Mouse (Mus musculus): ENCODE data around the gene Mettl7a3. TPM values are rescaled to one million over a fixed set of nuclear protein-coding genes. Genes with fewer than 3 reads are reported as not detected.
"Not testable (repeated sequence)": the region's sequence is repeated elsewhere in the genome, so short reads cannot be mapped to it uniquely, and the experiment has no call there.

The Mettl7a3 gene
- polyA plus RNA-seq, 1 experiment from 2014 or later, result not detected

- H3K4me3 ChIP-seq (ENCODE audit: low read depth, low read length); H3K36me3 ChIP-seq (ENCODE audit: control insufficient read depth, insufficient read depth, low read length); DNase-seq (ENCODE audit: low spot score); H3K4me2 ChIP-seq (ENCODE audit: low read depth, severe bottlenecking); H3K27me3 ChIP-seq (ENCODE audit: control insufficient read depth, insufficient read depth, low read length); H3K9ac ChIP-seq (ENCODE audit: low read length); H3K27ac ChIP-seq (replicated peaks; ENCODE audit: low read depth, low read length); H3K4me1 ChIP-seq (ENCODE audit: control insufficient read depth, insufficient read depth, low read length); H3K9me3 ChIP-seq (ENCODE audit: control insufficient read depth, low read length); ATAC-seq (ENCODE audit: insufficient number of reproducible peaks, low FRiP score, low TSS enrichment, low read depth): not testable (repeated sequence)
- 97% methylated on average over 11 of the region's 22 CpGs for WGBS
Measured at GRCm38 (mm10) chr15:100353399-100353798, 18.7 kb downstream of the Mettl7a3 start.

- Histone ChIP-seq H3K9me3 (ENCODE audit: control insufficient read depth, low read length) (no peaks in the 10 kb centered on the region), H3K4me1 (ENCODE audit: control insufficient read depth, insufficient read depth, low read length) (no peaks in the 10 kb centered on the region), H3K9ac (ENCODE audit: low read length) (no peak overlapping the region), H3K36me3 (ENCODE audit: control insufficient read depth, insufficient read depth, low read length) (no peaks in the 10 kb centered on the region), H3K27me3 (ENCODE audit: control insufficient read depth, insufficient read depth, low read length) (no peaks in the 10 kb centered on the region), H3K4me2 (ENCODE audit: low read depth, severe bottlenecking) (no peak overlapping the region), H3K27ac (replicated peaks; ENCODE audit: low read depth, low read length) (no peak overlapping the region), H3K4me3 (ENCODE audit: low read depth, low read length) (no peak overlapping the region)
- ATAC-seq (ENCODE audit: insufficient number of reproducible peaks, low FRiP score, low TSS enrichment, low read depth), result no peak
- WGBS, result 40% methylated on average over 5 of the region's 5 CpGs
- no peak for DNase-seq (ENCODE audit: low spot score)
Measured at GRCm38 (mm10) chr15:100355876-100356275, 21.1 kb downstream of the Mettl7a3 start.

GRCm38 (mm10) chr15:100364242-100364641 lies 29.5 kb downstream of the Mettl7a3 start, which contains the start of gene Higd1c:
Higd1c (plus strand) TSS chr15:100364542.
- H3K9ac ChIP-seq (ENCODE audit: low read length), result no peak within 1 kb of the TSS
- no peak within 1 kb of the TSS for H3K4me3 ChIP-seq (ENCODE audit: low read depth, low read length)
- H3K27me3 ChIP-seq (ENCODE audit: control insufficient read depth, insufficient read depth, low read length), result no peaks in the 10 kb centered on the region
- WGBS, result 48% methylated on average over 7 of the region's 7 CpGs
- 0 out of 2 replicates have a peak, but pooled peaks cover 3% of the 10 kb centered on the region for H3K9me3 ChIP-seq (ENCODE audit: control insufficient read depth, low read length)
- no peak within 1 kb of the TSS for H3K27ac ChIP-seq (replicated peaks; ENCODE audit: low read depth, low read length)
- no peak for DNase-seq (ENCODE audit: low spot score)
- no peaks in the 10 kb centered on the region for H3K4me1 ChIP-seq (ENCODE audit: control insufficient read depth, insufficient read depth, low read length)
- no peak within 1 kb of the TSS for H3K4me2 ChIP-seq (ENCODE audit: low read depth, severe bottlenecking)
- H3K36me3 ChIP-seq (ENCODE audit: control insufficient read depth, insufficient read depth, low read length), result no peaks in the 10 kb centered on the region
- no peak for ATAC-seq (ENCODE audit: insufficient number of reproducible peaks, low FRiP score, low TSS enrichment, low read depth)

GRCm38 (mm10) chr15:100365967-100366366 lies 31.2 kb downstream of the Mettl7a3 start:
- ATAC-seq (ENCODE audit: insufficient number of reproducible peaks, low FRiP score, low TSS enrichment, low read depth); H3K27ac ChIP-seq (replicated peaks; ENCODE audit: low read depth, low read length); H3K9ac ChIP-seq (ENCODE audit: low read length); H3K4me3 ChIP-seq (ENCODE audit: low read depth, low read length); H3K36me3 ChIP-seq (ENCODE audit: control insufficient read depth, insufficient read depth, low read length); H3K4me1 ChIP-seq (ENCODE audit: control insufficient read depth, insufficient read depth, low read length); H3K9me3 ChIP-seq (ENCODE audit: control insufficient read depth, low read length); H3K4me2 ChIP-seq (ENCODE audit: low read depth, severe bottlenecking); H3K27me3 ChIP-seq (ENCODE audit: control insufficient read depth, insufficient read depth, low read length); DNase-seq (ENCODE audit: low spot score): not testable (repeated sequence)
- WGBS, result 8% methylated on average over 8 of the region's 9 CpGs

GRCm38 (mm10) chr15:100367119-100367518 lies 32.4 kb downstream of the Mettl7a3 start:
- Histone ChIP-seq H3K4me1 (ENCODE audit: control insufficient read depth, insufficient read depth, low read length) (no peaks in the 10 kb centered on the region), H3K27ac (replicated peaks; ENCODE audit: low read depth, low read length) (no peak overlapping the region), H3K9ac (ENCODE audit: low read length) (no peak overlapping the region), H3K4me2 (ENCODE audit: low read depth, severe bottlenecking) (no peak overlapping the region), H3K27me3 (ENCODE audit: control insufficient read depth, insufficient read depth, low read length) (no peaks in the 10 kb centered on the region), H3K4me3 (ENCODE audit: low read depth, low read length) (no peak overlapping the region), H3K36me3 (ENCODE audit: control insufficient read depth, insufficient read depth, low read length) (no peaks in the 10 kb centered on the region), H3K9me3 (ENCODE audit: control insufficient read depth, low read length) (0 out of 2 replicates have a peak, but pooled peaks cover 3% of the 10 kb centered on the region)
- ATAC-seq (ENCODE audit: insufficient number of reproducible peaks, low FRiP score, low TSS enrichment, low read depth), result no peak
- 50% methylated on average over 7 of the region's 7 CpGs for WGBS
- no peak for DNase-seq (ENCODE audit: low spot score)

GRCm38 (mm10) chr15:100375066-100375465 lies 40.3 kb downstream of the Mettl7a3 start:
- no peak overlapping the region for H3K4me3 ChIP-seq (ENCODE audit: low read depth, low read length)
- no peak overlapping the region for H3K9ac ChIP-seq (ENCODE audit: low read length)
- peak; percentile 80 for DNase-seq (ENCODE audit: low spot score)
- no peaks in the 10 kb centered on the region for H3K36me3 ChIP-seq (ENCODE audit: control insufficient read depth, insufficient read depth, low read length)
- no peak for ATAC-seq (ENCODE audit: insufficient number of reproducible peaks, low FRiP score, low TSS enrichment, low read depth)
- no peaks in the 10 kb centered on the region for H3K27me3 ChIP-seq (ENCODE audit: control insufficient read depth, insufficient read depth, low read length)
- 34% methylated on average over 5 of the region's 5 CpGs for WGBS
- H3K9me3 ChIP-seq (ENCODE audit: control insufficient read depth, low read length), result no peaks in the 10 kb centered on the region
- no peaks in the 10 kb centered on the region for H3K4me1 ChIP-seq (ENCODE audit: control insufficient read depth, insufficient read depth, low read length)
- no peak overlapping the region for H3K27ac ChIP-seq (replicated peaks; ENCODE audit: low read depth, low read length)
- H3K4me2 ChIP-seq (ENCODE audit: low read depth, severe bottlenecking), result no peak overlapping the region

- not testable (repeated sequence) for DNase-seq (ENCODE audit: low spot score); H3K36me3 ChIP-seq (ENCODE audit: control insufficient read depth, insufficient read depth, low read length); H3K4me1 ChIP-seq (ENCODE audit: control insufficient read depth, insufficient read depth, low read length); H3K4me2 ChIP-seq (ENCODE audit: low read depth, severe bottlenecking); H3K9ac ChIP-seq (ENCODE audit: low read length); H3K4me3 ChIP-seq (ENCODE audit: low read depth, low read length); H3K27ac ChIP-seq (replicated peaks; ENCODE audit: low read depth, low read length); H3K9me3 ChIP-seq (ENCODE audit: control insufficient read depth, low read length); ATAC-seq (ENCODE audit: insufficient number of reproducible peaks, low FRiP score, low TSS enrichment, low read depth); H3K27me3 ChIP-seq (ENCODE audit: control insufficient read depth, insufficient read depth, low read length)
- 24% methylated on average over 3 of the region's 9 CpGs for WGBS
Measured at GRCm38 (mm10) chr15:100377847-100378505, 43.2 kb downstream of the Mettl7a3 start.

- Histone ChIP-seq H3K4me3 (ENCODE audit: low read depth, low read length) (no peak overlapping the region), H3K36me3 (ENCODE audit: control insufficient read depth, insufficient read depth, low read length) (no peaks in the 10 kb centered on the region), H3K27me3 (ENCODE audit: control insufficient read depth, insufficient read depth, low read length) (no peaks in the 10 kb centered on the region), H3K27ac (replicated peaks; ENCODE audit: low read depth, low read length) (no peak overlapping the region), H3K4me1 (ENCODE audit: control insufficient read depth, insufficient read depth, low read length) (no peaks in the 10 kb centered on the region), H3K9ac (ENCODE audit: low read length) (no peak overlapping the region), H3K4me2 (ENCODE audit: low read depth, severe bottlenecking) (no peak overlapping the region), H3K9me3 (ENCODE audit: control insufficient read depth, low read length) (no peaks in the 10 kb centered on the region)
- ATAC-seq (ENCODE audit: insufficient number of reproducible peaks, low FRiP score, low TSS enrichment, low read depth) (no peak), DNase-seq (ENCODE audit: low spot score) (no peak)
- 87% methylated on average over 8 of the region's 8 CpGs for WGBS
Measured at GRCm38 (mm10) chr15:100379658-100380057, 44.9 kb downstream of the Mettl7a3 start.

GRCm38 (mm10) chr15:100380104-100380503 lies 45.4 kb downstream of the Mettl7a3 start:
- Histone ChIP-seq H3K9me3 (ENCODE audit: control insufficient read depth, low read length) (no peaks in the 10 kb centered on the region), H3K4me1 (ENCODE audit: control insufficient read depth, insufficient read depth, low read length) (no peaks in the 10 kb centered on the region), H3K4me3 (ENCODE audit: low read depth, low read length) (no peak overlapping the region), H3K9ac (ENCODE audit: low read length) (no peak overlapping the region), H3K27ac (replicated peaks; ENCODE audit: low read depth, low read length) (no peak overlapping the region), H3K36me3 (ENCODE audit: control insufficient read depth, insufficient read depth, low read length) (no peaks in the 10 kb centered on the region), H3K4me2 (ENCODE audit: low read depth, severe bottlenecking) (no peak overlapping the region), H3K27me3 (ENCODE audit: control insufficient read depth, insufficient read depth, low read length) (no peaks in the 10 kb centered on the region)
- ATAC-seq (ENCODE audit: insufficient number of reproducible peaks, low FRiP score, low TSS enrichment, low read depth), result no peak
- DNase-seq (ENCODE audit: low spot score), result no peak
- 62% methylated on average over 2 of the region's 2 CpGs for WGBS

All from limb, embryonic 11.5 days (tissue).